Mouse (Mus musculus): Measurements from ENCODE around the gene Pigt. TPM values are rescaled to one million over a fixed set of nuclear protein-coding genes. Genes with fewer than 3 reads are reported as not detected.
A peak's percentile ranks its signal among the peaks of the same experiment; 100 is the strongest.

Pigt gene
- 109 and 155 TPM in 2 replicates for polyA plus RNA-seq (2012; rRNA removed)

DNA sequence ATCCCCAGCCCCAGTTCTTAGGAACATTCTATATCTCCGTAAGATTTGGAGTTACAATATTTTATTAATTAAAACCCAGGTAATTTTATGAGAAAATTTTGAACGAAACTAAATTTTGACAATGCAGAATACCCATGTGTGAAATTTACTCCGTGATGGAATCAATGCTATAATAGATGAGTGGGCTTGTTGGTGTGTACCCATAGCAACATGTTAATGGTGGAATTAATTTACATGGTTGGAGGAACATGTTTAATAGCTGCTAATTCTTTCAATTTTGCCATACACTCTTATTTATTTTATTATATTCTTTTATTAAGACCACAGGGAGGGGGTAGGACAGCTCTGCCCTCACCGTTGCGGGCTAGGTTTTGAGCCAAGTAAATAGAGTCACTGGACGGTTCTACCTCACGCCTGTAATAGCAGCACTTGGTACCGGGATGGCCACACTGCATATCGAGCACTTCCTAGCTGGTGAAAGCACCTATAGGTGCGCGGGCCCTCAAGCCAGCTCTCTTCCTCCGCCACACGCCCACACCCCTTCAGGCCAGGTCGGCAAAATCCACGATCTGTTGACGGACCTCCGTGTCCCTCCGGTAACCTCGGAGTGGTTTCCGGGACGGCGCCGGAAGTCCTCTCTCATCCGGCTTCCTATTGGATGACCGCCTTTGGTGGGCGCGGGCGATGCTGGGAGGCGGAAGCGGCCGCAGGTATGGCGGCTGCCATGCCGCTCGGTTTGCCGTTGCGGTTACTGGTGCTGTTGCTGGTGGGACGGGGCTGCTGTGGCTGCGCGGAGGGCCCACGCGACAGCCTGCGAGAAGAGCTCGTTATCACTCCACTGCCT lies at the start of gene Pigt:
Pigt (plus strand) TSS at position 674 of the 844 bp plus-strand sequence.
- TF ChIP-seq CTCF (IDR thresholded peaks at IDR 0.05; ENCODE audit: borderline replicate concordance, extremely low read depth, insufficient read depth, insufficient read length), result no peak
- TF ChIP-seq POLR2A (IDR thresholded peaks at IDR 0.05; ENCODE audit: borderline replicate concordance, extremely low read depth, insufficient read depth, insufficient read length, poor library complexity, severe bottlenecking), result peak; percentile 87; the same call in 1 of the 2 replicates
- peak; percentile 95 for DNase-seq (ENCODE audit: low read depth)

- no peak for DNase-seq (ENCODE audit: low read depth)
- TF ChIP-seq POLR2A (IDR thresholded peaks at IDR 0.05; ENCODE audit: borderline replicate concordance, extremely low read depth, insufficient read depth, insufficient read length, poor library complexity, severe bottlenecking) (no peak), CTCF (IDR thresholded peaks at IDR 0.05; ENCODE audit: borderline replicate concordance, extremely low read depth, insufficient read depth, insufficient read length) (no peak)
Measured at GRCm38 (mm10) chr2:164448140-164448539, 49.2 kb upstream of the Pigt start.

GRCm38 (mm10) chr2:164448921-164449320 lies 48.4 kb upstream of the Pigt start:
- DNase-seq (ENCODE audit: low read depth), result no peak
- TF ChIP-seq POLR2A (IDR thresholded peaks at IDR 0.05; ENCODE audit: borderline replicate concordance, extremely low read depth, insufficient read depth, insufficient read length, poor library complexity, severe bottlenecking), result no peak
- no peak for TF ChIP-seq CTCF (IDR thresholded peaks at IDR 0.05; ENCODE audit: borderline replicate concordance, extremely low read depth, insufficient read depth, insufficient read length)

DNA sequence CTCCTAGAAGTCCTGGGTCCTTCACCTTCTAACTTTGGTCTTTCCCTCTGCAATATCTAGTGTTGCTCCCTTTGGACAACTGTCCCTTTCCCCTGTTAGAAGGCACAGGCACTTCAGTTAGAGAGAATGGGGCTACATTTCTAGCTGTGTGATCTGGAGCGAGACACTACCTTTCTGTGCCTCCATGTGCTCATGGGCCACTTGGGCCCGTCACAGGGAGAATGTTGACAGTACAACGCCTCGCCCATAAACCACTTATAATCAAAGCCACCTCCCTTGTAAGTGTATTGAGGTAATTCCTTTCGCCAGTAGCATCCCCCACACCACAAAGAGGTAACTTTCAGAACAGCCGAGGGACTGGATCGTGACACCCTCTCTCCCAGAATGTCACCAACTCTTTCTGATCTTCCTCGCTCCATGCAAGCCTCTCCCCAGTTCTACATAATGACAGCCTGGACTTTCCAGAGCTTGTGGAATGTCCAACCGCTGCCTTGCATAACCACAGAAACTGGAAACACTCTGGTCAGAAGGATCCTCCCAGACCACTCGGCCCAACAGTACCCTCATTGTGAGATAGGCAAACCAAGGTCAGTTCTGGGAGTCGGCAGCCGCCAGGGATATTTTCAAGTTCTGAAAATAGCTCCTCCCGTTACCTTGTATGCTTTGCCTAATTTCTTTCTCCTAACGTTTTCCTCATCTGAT lies 47.8 kb upstream of the Pigt start:
- no peak for TF ChIP-seq POLR2A (IDR thresholded peaks at IDR 0.05; ENCODE audit: borderline replicate concordance, extremely low read depth, insufficient read depth, insufficient read length, poor library complexity, severe bottlenecking)
- TF ChIP-seq CTCF (IDR thresholded peaks at IDR 0.05; ENCODE audit: borderline replicate concordance, extremely low read depth, insufficient read depth, insufficient read length), result no peak
- no peak for DNase-seq (ENCODE audit: low read depth)

DNA sequence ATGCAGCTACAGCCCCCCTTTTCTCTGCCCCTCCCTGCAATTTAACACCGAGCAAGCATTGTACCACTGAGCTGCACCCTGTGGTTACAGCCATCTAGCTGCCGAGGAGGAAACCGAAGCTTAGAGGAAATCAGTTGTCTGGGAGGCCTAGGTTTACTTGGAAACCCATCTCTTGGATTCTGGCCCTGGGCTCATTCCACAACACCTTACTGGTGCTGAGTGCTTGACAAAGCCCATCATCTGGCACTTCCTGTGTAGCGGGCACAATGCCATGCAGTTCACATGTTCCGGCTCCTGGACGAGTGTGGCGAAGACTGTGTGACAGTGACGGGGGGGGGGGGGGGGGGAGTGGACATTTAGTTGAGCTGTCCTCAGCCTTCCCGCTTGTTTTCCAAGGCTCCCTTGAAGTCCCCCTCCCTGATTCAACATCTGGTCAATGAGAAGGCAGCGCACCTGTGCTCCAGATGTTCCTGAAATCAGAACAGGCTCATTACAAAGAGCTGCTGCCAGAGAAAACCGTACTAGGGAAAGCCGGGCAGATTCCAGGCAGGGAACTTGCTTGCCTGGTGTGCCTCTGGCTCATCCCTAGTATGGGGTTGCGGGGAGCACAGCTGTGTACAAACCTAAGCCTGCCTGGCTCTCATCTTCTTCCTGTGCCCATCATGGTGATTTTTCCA lies 45.2 kb upstream of the Pigt start:
- TF ChIP-seq CTCF (IDR thresholded peaks at IDR 0.05; ENCODE audit: borderline replicate concordance, extremely low read depth, insufficient read depth, insufficient read length), result no peak
- no peak for TF ChIP-seq POLR2A (IDR thresholded peaks at IDR 0.05; ENCODE audit: borderline replicate concordance, extremely low read depth, insufficient read depth, insufficient read length, poor library complexity, severe bottlenecking)
- no peak for DNase-seq (ENCODE audit: low read depth)

- no peak for DNase-seq (ENCODE audit: low read depth)
- TF ChIP-seq POLR2A (IDR thresholded peaks at IDR 0.05; ENCODE audit: borderline replicate concordance, extremely low read depth, insufficient read depth, insufficient read length, poor library complexity, severe bottlenecking) (no peak), CTCF (IDR thresholded peaks at IDR 0.05; ENCODE audit: borderline replicate concordance, extremely low read depth, insufficient read depth, insufficient read length) (no peak)
Measured at GRCm38 (mm10) chr2:164453047-164453757, 44.1 kb upstream of the Pigt start.

- no peak for DNase-seq (ENCODE audit: low read depth)
- no peak for TF ChIP-seq CTCF (IDR thresholded peaks at IDR 0.05; ENCODE audit: borderline replicate concordance, extremely low read depth, insufficient read depth, insufficient read length)
- no peak for TF ChIP-seq POLR2A (IDR thresholded peaks at IDR 0.05; ENCODE audit: borderline replicate concordance, extremely low read depth, insufficient read depth, insufficient read length, poor library complexity, severe bottlenecking)
Measured at GRCm38 (mm10) chr2:164453887-164454500, 43.3 kb upstream of the Pigt start.

DNA sequence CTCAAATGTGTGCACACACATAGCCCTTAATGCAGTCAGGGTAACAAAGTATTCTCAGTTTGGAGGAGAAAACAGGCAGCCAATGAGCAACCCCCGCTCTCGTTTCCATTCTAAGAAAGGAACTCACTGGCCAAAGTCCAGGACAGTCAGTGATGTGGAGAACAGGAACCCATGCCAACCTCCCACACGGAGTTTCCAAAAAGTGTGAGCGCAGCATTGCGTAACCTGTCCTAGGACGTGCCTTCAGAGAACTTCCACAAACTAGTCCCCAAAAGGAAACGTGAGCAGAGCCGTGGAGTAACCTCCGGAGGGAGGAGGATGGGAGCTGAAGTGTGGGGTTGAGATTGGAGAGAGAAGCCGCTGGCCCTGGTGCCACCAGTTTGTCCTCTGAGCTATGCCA lies 42.5 kb upstream of the Pigt start:
- no peak for DNase-seq (ENCODE audit: low read depth)
- no peak for TF ChIP-seq CTCF (IDR thresholded peaks at IDR 0.05; ENCODE audit: borderline replicate concordance, extremely low read depth, insufficient read depth, insufficient read length)

- no peak for DNase-seq (ENCODE audit: low read depth)
- no peak for TF ChIP-seq CTCF (IDR thresholded peaks at IDR 0.05; ENCODE audit: borderline replicate concordance, extremely low read depth, insufficient read depth, insufficient read length)
Measured at GRCm38 (mm10) chr2:164455421-164456190, 41.7 kb upstream of the Pigt start.

DNA sequence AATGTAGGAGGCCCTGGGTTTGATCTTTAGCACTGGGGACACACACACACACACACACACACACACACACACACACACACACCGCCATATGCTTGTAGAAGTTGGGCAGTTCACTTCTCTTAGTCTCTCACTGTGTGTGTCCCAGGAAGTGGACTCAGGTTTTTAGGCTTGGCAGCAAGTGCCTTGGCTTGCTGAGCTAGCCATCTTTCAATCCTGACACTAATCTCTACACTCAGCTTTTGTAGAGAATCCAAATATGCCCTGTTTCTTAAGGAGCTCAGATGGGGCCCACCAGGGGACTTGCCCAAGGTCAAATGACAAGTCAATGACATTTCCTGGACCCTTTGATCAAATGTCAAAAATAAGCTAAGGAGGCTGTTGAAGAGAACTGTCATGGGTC lies 40.9 kb upstream of the Pigt start:
- TF ChIP-seq CTCF (IDR thresholded peaks at IDR 0.05; ENCODE audit: borderline replicate concordance, extremely low read depth, insufficient read depth, insufficient read length) (no peak), POLR2A (IDR thresholded peaks at IDR 0.05; ENCODE audit: borderline replicate concordance, extremely low read depth, insufficient read depth, insufficient read length, poor library complexity, severe bottlenecking) (no peak)
- no peak for DNase-seq (ENCODE audit: low read depth)

Data from brain, embryonic 14.5 days (tissue).